Mouse (Mus musculus): ENCODE results near the gene Taldo1.
"Not testable (repeated sequence)": the region's sequence is repeated elsewhere in the genome, so short reads cannot be mapped to it uniquely, and the experiment has no call there.

Gene Taldo1

GRCm38 (mm10) chr7:141388487-141389109 lies 3.4 kb upstream of the Taldo1 start:
- no peak for DNase-seq

GRCm38 (mm10) chr7:141390326-141391259 lies 1.4 kb upstream of the Taldo1 start:
- DNase-seq, result no peak

GRCm38 (mm10) chr7:141392552-141393222 lies 688 bp downstream of the Taldo1 start:
- no peak for DNase-seq

GRCm38 (mm10) chr7:141394158-141394557 lies 2.2 kb downstream of the Taldo1 start:
- no peak for DNase-seq

GRCm38 (mm10) chr7:141394771-141395170 lies 2.8 kb downstream of the Taldo1 start:
- DNase-seq, result peak; percentile 85

- no peak for DNase-seq
Observed at GRCm38 (mm10) chr7:141395348-141395747, 3.3 kb downstream of the Taldo1 start.

GRCm38 (mm10) chr7:141403305-141403704 lies 11.3 kb downstream of the Taldo1 start:
- DNase-seq, result peak; percentile 69

GRCm38 (mm10) chr7:141405466-141405865 lies 13.5 kb downstream of the Taldo1 start:
- no peak for DNase-seq

GRCm38 (mm10) chr7:141407670-141408069 lies 15.7 kb downstream of the Taldo1 start:
- DNase-seq, result not testable (repeated sequence)

- peak; percentile 91 for DNase-seq
Observed at GRCm38 (mm10) chr7:141408833-141409232, 16.8 kb downstream of the Taldo1 start.

GRCm38 (mm10) chr7:141410631-141411030 lies 18.6 kb downstream of the Taldo1 start:
- DNase-seq, result no peak

GRCm38 (mm10) chr7:141411667-141412066 lies 19.7 kb downstream of the Taldo1 start:
- no peak for DNase-seq

- DNase-seq, result no peak
Observed at GRCm38 (mm10) chr7:141413331-141413730, 21.3 kb downstream of the Taldo1 start.

- DNase-seq, result peak; percentile 100
Observed at GRCm38 (mm10) chr7:141413809-141414584, 22.0 kb downstream of the Taldo1 start, which contains the start of gene Gatd1. TSS of gene Gatd1 (minus strand) at chr7:141414136.

GRCm38 (mm10) chr7:141416144-141416841 lies 24.3 kb downstream of the Taldo1 start:
- DNase-seq, result no peak

GRCm38 (mm10) chr7:141417731-141418681 lies 26.0 kb downstream of the Taldo1 start:
- DNase-seq, result no peak

GRCm38 (mm10) chr7:141418970-141419369 lies 27.0 kb downstream of the Taldo1 start:
- DNase-seq, result peak; percentile 40

GRCm38 (mm10) chr7:141420030-141420702 lies 28.2 kb downstream of the Taldo1 start:
- DNase-seq, result no peak

- DNase-seq, result no peak
Observed at GRCm38 (mm10) chr7:141423811-141424210, 31.8 kb downstream of the Taldo1 start.
